Mouse (Mus musculus) megakaryocyte progenitor cell, adult 5-6 weeks (primary cell): ENCODE data around the gene Hnrnpa3. TPM values are rescaled to one million over a fixed set of nuclear protein-coding genes. Genes with fewer than 3 reads are reported as not detected.

Experiments
- ATAC-seq: replicated peaks from 2 replicates; pipeline ENCODE4 v1.8.0; 2016; ENCODE audit warnings: mild to moderate bottlenecking, moderate TSS enrichment, inconsistent platforms; ENCODE audit not compliant: poor library complexity
- total RNA-seq, 2 experiments: library from RNA; stranded (forward) in 1 of 2; stranded (reverse) in 1 of 2; fragments of 157-497, 149-512 nt in 1 of 2; fragments of 200-1000 nt in 1 of 2; gene quantifications; 2 replicates each; pipeline versions ENCODE4 v1.2.3 to v1.2.4; 2015 to 2017

Hnrnpa3 gene
- total RNA-seq, 2 experiments from 2014 or later: 277 to 949 TPM

DNA sequence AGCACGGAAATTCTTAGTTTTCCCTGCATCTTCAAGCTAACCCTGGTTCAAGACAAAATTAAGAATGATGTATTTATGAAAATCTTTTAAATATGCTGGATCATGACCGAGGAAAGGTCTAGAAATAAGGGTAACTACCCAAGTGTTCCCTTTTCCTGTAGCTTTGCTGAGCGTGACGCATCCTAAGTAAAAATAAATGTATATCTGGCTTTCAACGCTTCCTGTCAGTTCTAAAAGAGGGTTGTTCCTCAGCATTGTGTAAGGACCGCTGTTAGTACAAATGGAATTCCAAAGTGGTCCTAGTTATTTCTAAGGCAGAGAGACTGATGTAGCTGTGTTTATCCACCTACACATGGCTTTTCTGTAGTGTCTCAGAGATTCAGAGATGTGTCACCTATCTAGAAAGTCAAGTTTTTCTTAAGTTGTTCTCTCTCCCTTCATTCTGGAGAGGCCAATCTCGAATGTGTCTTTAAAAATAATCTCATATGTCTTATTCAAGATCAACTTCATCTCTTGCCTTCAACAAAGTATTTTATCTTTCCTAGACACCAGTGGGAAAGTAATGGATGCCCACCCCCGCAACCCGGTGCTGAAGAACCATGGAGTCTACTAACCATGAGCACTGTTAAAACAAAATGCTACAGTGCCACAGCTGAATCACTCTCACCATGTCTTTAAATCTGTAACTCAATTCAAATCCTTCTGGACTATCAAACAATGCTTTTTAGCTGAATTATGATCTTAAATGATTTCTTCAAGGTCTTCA, 42.9 kb downstream of the Hnrnpa3 start:
- no peak for ATAC-seq

DNA sequence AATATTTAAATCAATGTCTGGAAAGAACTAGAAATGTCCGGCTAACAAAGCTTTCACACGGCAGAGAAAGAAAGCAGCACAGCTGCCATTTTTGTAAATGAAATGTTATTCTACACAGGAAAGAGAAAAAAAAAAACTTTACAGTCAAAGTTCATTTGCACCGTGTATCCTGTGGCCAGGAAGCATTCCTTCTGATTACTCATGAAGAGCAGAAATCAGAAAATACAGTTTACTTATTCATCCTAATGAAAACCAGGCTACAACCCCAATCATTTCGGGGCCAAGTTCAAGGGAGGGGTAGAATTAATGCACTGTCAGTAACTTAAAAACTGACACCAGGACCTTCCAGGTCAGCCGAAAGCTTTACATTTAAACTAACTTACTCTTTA, 43.5 kb downstream of the Hnrnpa3 start:
- no peak for ATAC-seq

DNA sequence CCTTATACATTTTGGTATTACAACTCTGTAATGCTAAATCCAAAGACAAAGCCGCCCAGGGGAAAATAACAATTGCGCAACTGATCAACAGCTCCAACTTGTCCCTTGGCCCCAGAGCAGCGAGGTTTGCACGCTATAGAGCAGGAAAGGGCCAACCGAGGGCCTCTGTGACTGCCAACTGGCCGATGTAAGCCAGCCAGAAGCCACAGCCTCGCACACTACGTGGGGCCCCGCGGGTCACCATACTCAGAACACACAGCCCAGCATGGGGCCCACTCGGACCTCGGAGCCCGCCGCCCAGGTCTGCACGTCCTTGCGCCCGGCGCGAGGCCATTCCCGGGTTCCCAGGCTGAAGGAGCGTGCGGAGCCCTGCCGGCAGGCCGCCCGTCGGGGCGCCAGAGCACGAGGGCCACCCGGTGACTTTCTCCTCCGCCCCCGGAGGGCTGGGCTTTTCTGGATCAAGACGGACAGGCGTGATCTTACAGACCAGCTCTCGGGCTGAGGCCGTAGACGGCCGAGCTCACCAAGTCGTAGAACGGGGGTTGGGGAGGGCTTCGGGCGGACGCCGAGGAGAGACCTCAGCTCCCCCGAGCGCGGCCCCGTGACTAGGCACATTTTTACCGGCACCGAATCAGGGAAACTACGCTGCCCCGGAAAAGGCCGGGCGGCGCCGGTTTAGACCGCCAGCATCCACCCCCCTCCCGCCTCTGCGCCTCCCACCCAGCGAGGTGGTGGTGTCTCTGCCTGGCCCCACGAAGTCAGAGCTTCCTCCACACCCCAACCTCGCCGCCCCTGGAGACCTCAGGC, 44.5 kb downstream of the Hnrnpa3 start:
- ATAC-seq: peak; percentile 37

DNA sequence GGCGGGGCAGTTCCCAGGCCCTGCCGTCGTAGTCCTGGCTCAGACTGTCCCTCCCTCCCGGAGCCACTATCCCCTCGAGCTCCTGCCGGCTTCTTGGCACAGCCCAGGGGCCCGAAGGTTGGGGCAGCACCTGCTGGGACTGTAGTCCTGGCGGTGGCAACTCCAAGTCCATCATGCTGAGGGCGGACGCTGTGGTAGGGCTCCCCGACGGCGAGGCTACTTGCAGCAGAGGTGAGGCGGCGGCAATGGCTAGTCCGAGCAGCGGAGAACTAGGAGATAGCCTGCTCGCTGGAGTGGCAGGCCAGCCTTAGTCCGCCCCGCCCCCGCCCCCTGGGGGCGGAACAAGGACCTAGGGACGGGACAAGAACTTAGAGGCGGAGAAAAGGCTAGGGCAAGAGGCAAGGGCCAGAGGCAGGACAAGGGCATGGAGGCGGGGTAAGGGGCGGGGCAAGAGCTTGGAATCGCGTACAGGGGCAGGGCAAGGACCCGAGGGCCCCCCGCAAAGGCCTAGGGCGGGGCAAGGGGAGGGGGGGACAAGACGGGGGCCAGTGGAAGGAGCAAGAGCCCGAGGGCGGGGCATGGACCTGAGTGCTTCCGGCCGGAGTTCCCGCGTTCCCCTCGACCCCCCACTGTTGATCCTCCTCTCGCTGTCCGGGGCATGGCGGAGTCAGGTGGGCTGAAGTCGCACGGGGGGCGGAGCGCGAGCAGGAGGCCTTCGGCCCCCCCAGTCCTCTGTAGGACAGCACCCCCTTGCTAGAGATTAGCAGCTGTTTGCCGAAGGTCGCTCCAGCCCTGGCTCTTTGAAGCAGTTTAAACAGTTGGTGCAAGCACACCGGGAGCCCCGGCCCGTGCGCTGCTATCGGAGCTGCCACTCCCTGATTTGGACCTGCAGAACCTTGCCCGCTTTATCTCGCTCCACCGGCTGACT, 45.4 kb downstream of the Hnrnpa3 start, which contains the start of gene Nfe2l2:
Gene Nfe2l2 (minus strand): TSS at position 408 of the 928 bp plus-strand sequence.
- peak; percentile 60 for ATAC-seq

DNA sequence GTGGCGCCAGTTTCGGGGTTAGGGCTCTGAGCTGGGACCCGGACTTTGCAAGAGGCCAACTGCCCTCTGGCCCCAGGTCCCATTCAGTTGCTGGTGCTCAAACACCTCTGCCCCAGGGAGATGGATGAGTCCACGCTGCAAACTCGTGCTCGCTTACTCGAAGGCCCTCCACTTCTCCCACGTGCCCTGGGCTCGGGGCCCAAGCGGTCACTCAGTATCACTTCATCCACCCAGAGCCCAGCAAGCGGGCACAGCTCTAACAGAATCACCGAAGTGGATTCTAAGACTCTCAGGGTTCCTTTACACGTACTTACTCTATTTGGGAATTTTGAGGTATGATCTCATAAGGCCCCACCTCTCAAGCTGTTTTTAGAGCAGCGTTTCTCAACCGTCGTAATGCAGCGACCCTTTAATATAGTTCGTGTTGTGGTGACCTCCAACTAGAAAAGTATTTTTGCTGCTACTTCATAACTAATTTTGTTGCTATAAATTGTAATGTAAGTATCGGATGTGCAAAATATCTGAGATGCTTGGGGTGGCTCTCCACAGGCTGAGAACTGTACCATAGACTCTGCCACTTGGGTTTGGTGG, 46.2 kb downstream of the Hnrnpa3 start:
- ATAC-seq: no peak

DNA sequence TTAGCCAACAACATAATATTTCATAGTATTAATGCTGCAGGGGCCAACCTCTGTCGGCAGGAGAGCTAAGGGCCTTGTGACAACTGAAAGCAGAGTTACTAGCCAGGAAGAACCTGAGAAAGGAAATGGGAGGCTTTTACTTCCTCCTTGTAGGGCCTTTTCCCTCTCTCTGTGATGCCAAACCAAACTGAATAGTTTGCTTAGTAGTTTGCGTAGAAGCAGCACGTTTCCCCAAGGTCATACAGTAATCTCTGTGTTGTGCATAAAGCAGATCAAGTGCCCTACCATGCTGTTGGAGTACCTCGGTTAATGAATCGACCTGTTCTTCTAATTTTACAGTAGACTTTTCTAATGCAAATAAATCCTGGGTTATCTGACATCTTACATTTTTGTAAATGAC, 47.4 kb downstream of the Hnrnpa3 start:
- no peak for ATAC-seq

DNA sequence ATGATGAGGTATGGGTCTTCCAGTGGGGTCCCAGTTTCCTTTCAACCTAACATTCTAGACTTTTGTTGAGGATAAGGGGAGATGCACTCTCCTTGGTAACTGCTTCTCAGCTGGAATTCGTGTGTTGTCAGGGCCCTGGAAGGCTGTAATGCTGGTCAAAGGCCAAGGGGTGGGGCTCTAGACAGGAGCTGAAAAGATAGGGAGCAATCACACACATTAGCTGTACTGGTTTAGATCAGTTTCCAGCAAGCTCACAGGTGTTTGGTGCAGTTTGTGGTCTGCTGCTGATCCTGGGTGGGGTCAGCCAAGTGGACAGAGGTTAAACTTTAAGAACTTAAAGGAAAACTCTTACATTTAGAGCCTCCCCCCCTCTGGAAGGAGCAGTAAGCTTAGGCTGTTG, 48.4 kb downstream of the Hnrnpa3 start:
- ATAC-seq: no peak

DNA sequence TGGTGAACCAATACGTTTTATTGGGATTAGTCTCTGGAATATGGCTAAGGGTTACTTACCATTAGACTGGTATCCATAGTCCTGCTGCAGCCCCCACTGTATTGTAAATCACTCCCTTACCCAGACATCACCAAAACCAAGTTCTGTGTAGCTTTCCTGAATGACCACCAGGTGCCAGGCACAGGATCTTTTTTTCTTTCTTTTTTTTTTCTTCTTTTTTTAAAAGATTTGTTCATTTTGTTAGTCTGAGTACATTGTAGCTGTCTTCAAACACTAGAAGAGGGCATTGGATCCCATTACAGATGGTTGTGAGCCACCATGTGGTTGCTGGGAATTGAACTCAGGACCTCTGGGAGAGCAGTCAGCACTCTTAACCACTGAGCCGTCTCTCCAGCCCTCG, 54.0 kb downstream of the Hnrnpa3 start:
- ATAC-seq: no peak

DNA sequence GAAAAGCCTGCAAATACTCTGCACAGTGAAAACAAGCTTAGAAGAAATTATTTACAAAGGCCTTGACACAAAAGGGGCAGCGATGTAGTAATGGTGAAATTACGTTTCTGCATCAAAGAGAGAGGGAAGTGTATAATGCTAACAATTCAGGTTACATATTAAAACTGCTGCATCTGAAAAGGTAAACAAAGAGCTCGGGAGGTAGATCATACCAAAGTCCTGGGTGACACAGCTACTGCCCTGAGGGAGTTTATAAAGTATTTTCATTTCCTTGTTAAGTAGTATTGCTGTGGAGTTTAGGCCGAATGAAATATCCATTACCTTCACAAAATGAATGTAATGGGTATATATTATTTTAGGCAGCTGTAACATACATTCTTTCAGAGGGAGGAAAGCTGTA, 55.7 kb downstream of the Hnrnpa3 start:
- ATAC-seq: no peak

DNA sequence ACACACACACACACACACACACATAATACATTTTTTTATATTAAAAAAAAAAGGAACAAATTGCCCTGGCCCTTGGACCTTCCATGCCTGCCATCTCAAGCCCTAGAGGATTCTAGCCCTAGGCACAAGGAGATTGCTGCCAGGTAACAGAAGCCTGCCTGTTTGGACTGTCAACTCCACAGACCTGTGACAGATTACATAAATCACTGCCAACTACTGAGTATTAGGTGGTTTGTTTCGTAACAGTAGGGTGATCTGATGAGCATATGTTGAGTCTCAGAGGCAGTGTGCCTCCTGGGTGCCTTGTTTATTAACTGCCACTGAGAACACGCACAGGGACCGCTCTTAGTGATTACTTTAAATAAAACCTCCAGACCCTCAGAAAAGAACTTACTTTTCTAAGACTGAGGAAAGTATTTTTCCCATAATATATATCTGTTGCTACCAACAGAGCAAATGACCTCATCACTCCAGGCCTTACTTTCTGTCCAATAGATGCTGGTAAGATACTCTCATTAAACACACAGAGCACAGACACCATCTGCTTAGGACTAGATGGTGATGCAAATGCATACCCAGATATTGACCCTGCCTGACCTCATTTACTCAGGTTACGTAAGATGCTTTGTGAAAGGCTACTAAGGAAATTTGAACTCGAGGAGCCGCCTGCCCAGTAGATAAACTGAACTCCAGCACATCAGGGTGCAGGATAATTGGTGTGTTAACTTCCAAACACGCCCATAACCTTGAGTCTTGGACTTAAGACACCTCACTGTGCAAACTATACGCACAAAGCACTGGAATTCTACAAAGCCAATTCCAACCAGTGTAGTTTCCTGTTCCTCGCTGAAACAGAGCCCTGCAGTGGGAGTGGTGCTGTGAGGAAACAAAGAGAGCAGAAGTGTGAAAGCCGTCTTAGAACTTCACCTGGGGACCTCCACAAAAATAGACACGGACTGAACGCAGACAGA, 57.3 kb downstream of the Hnrnpa3 start:
- peak; percentile 54 for ATAC-seq

Other genes with a start within 250 kb of the Hnrnpa3 start
- 117 and 119 TPM in 2 replicates for gene Nfe2l2, start 45.4 kb downstream of the Hnrnpa3 start, total RNA-seq (2015)
- 59.4 and 69.2 TPM in 2 replicates for gene Nfe2l2, start 45.4 kb downstream of the Hnrnpa3 start, total RNA-seq (2017)
- 218 and 225 TPM in 2 replicates for gene Agps, start 172.9 kb downstream of the Hnrnpa3 start, total RNA-seq (2015)
- gene Agps, start 172.9 kb downstream of the Hnrnpa3 start, total RNA-seq (2017): 188 and 201 TPM in 2 replicates